Comparison of ENCODE assay signal across 7 mouse cellular contexts in the genomic region with DNA sequence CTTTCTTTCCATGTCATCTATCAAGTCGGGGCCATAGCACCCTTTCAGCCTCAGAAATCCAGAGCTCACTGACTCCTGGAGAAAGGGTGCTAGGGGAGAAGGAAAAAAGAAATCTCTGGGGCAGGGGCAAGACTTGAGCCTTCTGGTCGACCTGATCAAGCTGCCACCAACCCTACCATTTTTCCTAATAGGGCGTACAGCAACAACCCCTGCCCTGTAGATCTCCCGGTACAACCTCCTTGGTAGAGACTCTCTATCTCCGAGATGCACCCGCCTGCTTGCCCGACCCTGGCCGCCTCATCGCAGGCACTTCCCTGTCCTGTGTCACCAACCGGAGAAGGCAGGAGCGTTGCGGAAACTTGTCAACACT. TPM values are rescaled to one million over a fixed set of nuclear protein-coding genes. Genes with fewer than 3 reads are reported as not detected.
DNase-seq lines count a peak whose midpoint lies in the region; ATAC-seq lines count a peak whose summit lies in the region.

No protein-coding gene starts in this region.

- DNase-seq in ZHBTc4 (ENCODE audit: low read depth, low spot score), result peak; percentile 70
- DNase-seq in cerebellum, postnatal 14 days, result peak; percentile 66 to 71
- peak; percentile 51 to 61 for DNase-seq in kidney, postnatal 4 days
- peak; percentile 42 for DNase-seq in lung, postnatal 10 days
- DNase-seq in splenic B cell, adult 2 months (ENCODE audit: low read depth, low spot score), result peak; percentile 75

- H3K9me3 ChIP-seq in megakaryocyte, embryonic 14.5 days, result no peaks in the 10 kb centered on the region

- peaks cover 4% of the 10 kb centered on the region for H3K27me3 ChIP-seq in megakaryocyte, embryonic 14.5 days (replicated peaks)
- no peaks in the 10 kb centered on the region for H3K27me3 ChIP-seq in splenic B cell, adult 2 months (ENCODE audit: control insufficient read depth, insufficient read depth, low read length, poor library complexity, severe bottlenecking)

- H3K4me3 ChIP-seq in megakaryocyte, embryonic 14.5 days (replicated peaks), result peak overlapping the region; percentile 85

- H3K4me1 ChIP-seq in megakaryocyte, embryonic 14.5 days, result peaks cover 14% of the 10 kb centered on the region

- no peak for ATAC-seq in megakaryocyte, adult 5-6 weeks (ENCODE audit: poor library complexity, severe bottlenecking)

- H3K36me3 ChIP-seq in megakaryocyte, embryonic 14.5 days (replicated peaks; ENCODE audit: low read length), result no peaks in the 10 kb centered on the region
- H3K36me3 ChIP-seq in splenic B cell, adult 2 months (ENCODE audit: control insufficient read depth, insufficient read depth, low read length, poor library complexity, severe bottlenecking), result no peaks in the 10 kb centered on the region

RNA-seq across cellular contexts. Expression of gene Gm21060, which starts 30.6 kb away (rescaled TPM):
- not detected in 2 replicates for polyA plus RNA-seq in megakaryocyte, embryonic 14.5 days (2012; ENCODE audit: insufficient read depth, low replicate concordance)
- total RNA-seq in megakaryocyte, adult 5-6 weeks (2015), result not detected in 2 replicates
- not detected in 2 replicates for total RNA-seq in megakaryocyte, adult 5-6 weeks (2017)

RNA-seq across cellular contexts. Expression of gene Csf2ra, which starts 38.0 kb away (rescaled TPM):
- 50.3 and 57.5 TPM in 2 replicates for polyA plus RNA-seq in megakaryocyte, embryonic 14.5 days (2012; ENCODE audit: insufficient read depth, low replicate concordance)
- 415 and 460 TPM in 2 replicates for total RNA-seq in megakaryocyte, adult 5-6 weeks (2015)
- 114 and 125 TPM in 2 replicates for total RNA-seq in megakaryocyte, adult 5-6 weeks (2017)
